Mouse (Mus musculus) G1E (cell line): ENCODE measurements around the gene Ptprcap. TPM values are rescaled to one million over a fixed set of nuclear protein-coding genes. Genes with fewer than 3 reads are reported as not detected.

Source experiments
- ATAC-seq: 2 replicates; pipeline ENCODE4 v1.8.0; 2016; ENCODE audit warnings: mild to moderate bottlenecking; ENCODE audit not compliant: insufficient number of reproducible peaks, poor library complexity, low FRiP score, severe bottlenecking; ENCODE audit errors: extremely low read depth
- DNase-seq: peaks from one replicate; pipeline ENCODE4 v3.0.0; 2012; ENCODE audit warnings: low spot score
- H3K27me3 ChIP-seq: 2 replicates; pipeline ENCODE4 v1.6.1; 2012; ENCODE audit warnings: mild to moderate bottlenecking, low read length, inconsistent platforms; ENCODE audit not compliant: insufficient read depth
- H3K36me3 ChIP-seq: replicated peaks from 2 replicates; pipeline ENCODE3; 2012; ENCODE audit warnings: mild to moderate bottlenecking, inconsistent platforms
- H3K4me1 ChIP-seq: 2 replicates; pipeline ENCODE4 v1.6.1; 2012; ENCODE audit warnings: low read depth, low read length, inconsistent platforms, mixed read lengths; ENCODE audit not compliant: insufficient read depth
- H3K4me3 ChIP-seq: 2 replicates; pipeline ENCODE4 v1.5.1; 2012; ENCODE audit warnings: low read depth, mild to moderate bottlenecking, inconsistent platforms, low read length, moderate library complexity, mixed read lengths
- H3K9me3 ChIP-seq: replicated peaks from 2 replicates; pipeline ENCODE4 v1.6.1; 2012; ENCODE audit warnings: inconsistent platforms
- CTCF ChIP-seq: IDR thresholded peaks from 2 replicates; pipeline ENCODE4 v1.5.1; 2012; ENCODE audit warnings: low read depth, low read length, inconsistent platforms, mixed read lengths
- GATA1 ChIP-seq: IDR thresholded peaks from 2 replicates; pipeline ENCODE4 v1.6.1; 2012; ENCODE audit warnings: borderline replicate concordance, low read length, inconsistent platforms, mixed read lengths
- GATA2 ChIP-seq: IDR thresholded peaks from 2 replicates; pipeline ENCODE4 v1.6.1; 2012; ENCODE audit warnings: low read depth, low read length, inconsistent platforms, borderline replicate concordance
- POLR2AphosphoS5 ChIP-seq: IDR thresholded peaks from 2 replicates; pipeline ENCODE4 v1.6.1; 2012; ENCODE audit warnings: low read depth, low read length, inconsistent platforms; ENCODE audit not compliant: insufficient replicate concordance
- TAL1 ChIP-seq: conservative IDR thresholded peaks from 2 replicates; pipeline ENCODE4 v1.6.1; 2012; ENCODE audit warnings: low read depth, low read length, inconsistent platforms, mixed read lengths
- polyA plus RNA-seq: library from polyadenylated mRNA; stranded (reverse); fragments of >175 nt; gene quantifications from 2 replicates; pipeline ENCODE4 v1.2.3, GENCODE M21; 2012
- total RNA-seq, 2 experiments: library from RNA; stranded (forward) in 1 of 2; stranded (reverse) in 1 of 2; fragments of 200-1000 nt in 1 of 2; fragments of >200 nt in 1 of 2; fragmentation: Nextera tagmentation in 1 of 2; gene quantifications; 2 replicates each; pipeline ENCODE4 v1.2.3; 2014 to 2017

The Ptprcap gene
- total and polyA plus RNA-seq, 3 experiments, result 34.6 to 261 (median 88.5) TPM

DNA sequence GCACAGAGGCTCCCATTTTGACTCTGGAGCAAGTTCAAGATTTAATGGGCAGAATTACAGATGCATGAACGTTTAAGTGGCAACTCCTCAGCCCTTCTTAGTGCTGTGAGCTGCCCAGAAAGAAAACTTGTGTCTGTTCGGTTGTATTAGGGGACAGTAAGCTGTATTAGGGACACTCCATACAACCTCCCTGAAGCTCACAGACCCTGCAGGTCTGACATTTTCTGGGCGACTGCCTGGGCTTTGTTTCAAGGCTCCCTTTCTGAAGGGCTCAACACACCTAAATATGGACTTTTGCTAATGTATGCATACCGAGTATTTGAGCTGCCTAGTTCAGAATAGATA is 10.1 kb downstream of the Ptprcap start:
- ATAC-seq, result no peak
- DNase-seq, result no peak
- Histone ChIP-seq H3K4me3 (peak overlapping the region; percentile 77), H3K9me3 (no peaks in the 10 kb centered on the region), H3K36me3 (peaks cover 36% of the 10 kb centered on the region), H3K4me1 (peaks cover 44% of the 10 kb centered on the region), H3K27me3 (no peaks in the 10 kb centered on the region; the same call in 1 of the 2 replicates)
- TF ChIP-seq GATA1 (no peak), TAL1 (no peak), CTCF (no peak), GATA2 (no peak), POLR2AphosphoS5 (no peak)

DNA sequence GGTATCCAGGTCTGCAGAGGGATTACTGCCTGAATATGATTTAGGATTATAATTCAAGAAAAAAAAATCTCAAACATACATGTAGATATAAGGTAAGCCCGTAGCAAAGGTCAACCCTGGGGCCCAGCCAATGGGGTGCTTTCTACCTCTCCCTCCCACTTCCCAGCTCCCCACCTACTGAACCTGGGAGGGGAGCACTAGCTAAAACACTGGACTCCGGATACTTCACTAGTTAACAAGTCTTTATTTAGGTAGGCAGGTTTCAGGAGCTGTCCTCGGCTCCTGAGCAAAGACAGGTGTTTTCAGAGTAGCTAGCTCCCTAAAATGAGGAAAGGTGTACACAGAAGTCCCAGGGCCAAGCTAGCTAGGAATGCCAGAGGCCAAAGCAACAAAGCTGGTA is 10.7 kb downstream of the Ptprcap start:
- DNase-seq (no peak), ATAC-seq (no peak)
- TF ChIP-seq GATA2 (no peak), CTCF (no peak), POLR2AphosphoS5 (no peak), TAL1 (no peak), GATA1 (no peak)
- Histone ChIP-seq H3K4me3 (no peak overlapping the region), H3K9me3 (no peaks in the 10 kb centered on the region), H3K27me3 (no peaks in the 10 kb centered on the region; the same call in 1 of the 2 replicates), H3K4me1 (peaks cover 44% of the 10 kb centered on the region), H3K36me3 (peaks cover 30% of the 10 kb centered on the region)

DNA sequence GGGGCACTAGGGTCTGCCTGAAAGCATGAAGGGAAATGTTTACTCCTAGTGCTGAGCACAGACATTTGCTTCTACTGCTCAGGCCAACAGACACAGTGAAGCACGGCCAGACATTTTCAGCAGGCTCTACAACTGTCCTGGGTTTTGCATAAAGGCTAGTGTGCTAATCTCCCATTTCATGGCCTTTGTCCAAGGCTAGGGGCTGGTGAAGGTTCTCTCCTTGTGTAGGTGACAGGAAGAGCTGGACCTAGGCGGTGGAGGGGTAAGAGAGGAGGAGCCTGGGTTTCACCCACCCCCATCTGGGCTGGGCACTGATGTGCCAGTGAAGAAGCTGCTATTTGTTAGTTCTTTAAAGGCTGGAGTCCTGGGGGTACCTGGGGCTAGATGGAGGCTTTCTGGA is 11.3 kb downstream of the Ptprcap start:
- no peaks in the 10 kb centered on the region; the same call in 1 of the 2 replicates for H3K27me3 ChIP-seq

DNA sequence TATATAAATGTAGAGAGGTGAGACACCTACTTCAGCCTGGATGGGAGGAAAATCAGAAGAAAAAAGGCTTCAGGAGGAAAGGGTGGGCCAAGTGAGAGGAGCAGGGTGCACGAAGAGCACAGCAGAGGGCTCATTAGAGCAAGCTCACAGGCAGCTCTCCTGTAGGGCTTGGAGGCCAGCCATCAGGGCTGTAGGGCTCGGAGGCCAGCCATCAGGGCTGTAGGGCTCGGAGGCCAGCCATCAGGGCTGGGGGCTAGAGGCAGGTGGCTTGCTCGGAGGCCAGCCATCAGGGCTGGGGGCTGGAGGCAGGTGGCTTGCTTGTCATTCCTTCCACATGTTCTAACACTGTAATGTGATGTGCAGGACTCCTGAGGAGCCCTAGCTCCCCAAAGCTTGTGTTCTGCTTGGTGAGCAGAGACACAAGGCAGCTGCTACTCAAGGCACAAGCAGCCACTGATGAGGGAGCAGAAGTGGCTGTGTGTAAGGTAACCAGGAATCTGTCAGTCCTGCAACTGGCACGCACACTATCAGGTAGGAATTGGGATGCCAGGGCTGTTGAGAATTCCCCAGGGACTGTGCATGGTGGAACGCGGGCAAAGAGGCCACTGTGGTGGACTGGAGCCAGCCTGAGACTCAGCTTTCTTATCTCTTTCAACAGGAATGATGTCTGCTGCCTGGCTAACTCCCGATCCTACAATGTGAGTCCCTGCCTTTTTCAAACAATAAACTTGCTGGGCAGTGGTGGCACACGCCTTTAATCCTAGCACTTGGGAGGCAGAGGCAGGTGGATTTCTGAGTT is 13.5 kb downstream of the Ptprcap start:
- peaks cover 4% of the 10 kb centered on the region for H3K36me3 ChIP-seq
- no peak overlapping the region for H3K4me3 ChIP-seq
- DNase-seq (no peak), ATAC-seq (no peak)
- TF ChIP-seq CTCF, result no peak
- no peak for TF ChIP-seq TAL1
- no peak for TF ChIP-seq GATA1
- no peak for TF ChIP-seq POLR2AphosphoS5
- TF ChIP-seq GATA2, result no peak
- no peaks in the 10 kb centered on the region for H3K9me3 ChIP-seq
- H3K27me3 ChIP-seq, result peaks cover 13% of the 10 kb centered on the region
- peaks cover 55% of the 10 kb centered on the region for H3K4me1 ChIP-seq

More for the DNA sequence above, 11.3 kb downstream of the Ptprcap start:
- H3K4me3 ChIP-seq, result no peak overlapping the region
- ATAC-seq (no peak), DNase-seq (no peak)
- TF ChIP-seq POLR2AphosphoS5 (no peak), TAL1 (no peak), CTCF (no peak), GATA2 (no peak), GATA1 (no peak)
- H3K36me3 ChIP-seq, result peaks cover 24% of the 10 kb centered on the region
- H3K9me3 ChIP-seq, result no peaks in the 10 kb centered on the region
- H3K4me1 ChIP-seq, result peaks cover 47% of the 10 kb centered on the region

DNA sequence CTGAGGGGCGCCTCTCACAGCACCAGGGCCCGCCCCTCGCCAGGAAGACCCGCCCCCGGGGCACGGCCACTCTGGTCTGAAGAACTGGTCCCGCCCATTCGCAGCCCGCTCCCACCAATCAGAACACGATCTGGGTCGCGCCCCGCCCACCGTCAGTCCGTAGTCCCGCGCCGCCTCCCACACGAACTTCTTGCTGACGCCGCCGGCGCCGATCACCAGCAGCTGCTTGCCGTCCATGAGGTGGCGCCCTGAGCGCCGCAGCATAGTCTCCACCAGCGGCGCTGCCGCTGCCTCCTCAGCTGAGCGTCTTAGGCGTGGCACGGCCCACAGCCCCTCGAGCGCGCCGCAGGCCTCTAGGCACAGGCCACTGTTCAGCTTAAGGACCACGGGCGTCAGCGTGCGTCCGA is 16.0 kb downstream of the Ptprcap start:
- no peaks in the 10 kb centered on the region for H3K9me3 ChIP-seq
- DNase-seq (peak; percentile 99), ATAC-seq (peak; percentile 97)
- H3K36me3 ChIP-seq, result no peaks in the 10 kb centered on the region
- H3K4me1 ChIP-seq, result peaks cover 39% of the 10 kb centered on the region
- H3K27me3 ChIP-seq, result peaks cover 34% of the 10 kb centered on the region
- no peak for TF ChIP-seq GATA2
- 0 out of 2 replicates have a peak, but pooled peaks have one; percentile 18 for TF ChIP-seq CTCF
- no peak for TF ChIP-seq POLR2AphosphoS5
- TF ChIP-seq GATA1, result no peak
- TF ChIP-seq TAL1, result no peak
- H3K4me3 ChIP-seq, result peak overlapping the region; percentile 70

DNA sequence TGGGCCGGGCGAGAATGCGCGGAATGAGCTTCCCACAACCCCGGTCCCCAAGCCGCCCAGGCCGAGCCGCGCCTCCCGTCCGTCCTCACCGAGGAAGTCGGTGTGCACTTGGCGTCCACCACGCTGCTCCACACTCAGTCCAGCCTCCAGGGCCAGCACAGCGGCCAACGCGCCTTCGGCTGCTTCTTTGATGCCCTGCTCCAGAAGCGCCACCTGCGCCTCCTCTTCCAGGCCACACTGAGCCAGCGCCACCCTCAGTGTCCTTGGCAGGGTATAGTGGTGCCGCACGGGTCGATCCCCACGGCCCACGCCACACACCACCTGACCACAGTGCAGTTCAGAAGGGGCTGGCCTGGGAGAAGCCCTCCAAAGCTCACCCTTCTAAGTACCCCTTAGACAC is 16.4 kb downstream of the Ptprcap start:
- ATAC-seq, result no peak
- no peak for DNase-seq
- H3K27me3 ChIP-seq, result peaks cover 39% of the 10 kb centered on the region
- H3K36me3 ChIP-seq, result no peaks in the 10 kb centered on the region
- no peaks in the 10 kb centered on the region for H3K9me3 ChIP-seq
- peaks cover 35% of the 10 kb centered on the region for H3K4me1 ChIP-seq
- TF ChIP-seq TAL1, result no peak
- no peak for TF ChIP-seq POLR2AphosphoS5
- TF ChIP-seq GATA1, result no peak
- no peak for TF ChIP-seq GATA2
- no peak for TF ChIP-seq CTCF
- peak overlapping the region; percentile 70 for H3K4me3 ChIP-seq
